Mouse (Mus musculus): Measurements from ENCODE around the gene Errfi1.
"Not testable (repeated sequence)": the region's sequence is repeated elsewhere in the genome, so short reads cannot be mapped to it uniquely, and the experiment has no call there.

The Errfi1 gene

DNA sequence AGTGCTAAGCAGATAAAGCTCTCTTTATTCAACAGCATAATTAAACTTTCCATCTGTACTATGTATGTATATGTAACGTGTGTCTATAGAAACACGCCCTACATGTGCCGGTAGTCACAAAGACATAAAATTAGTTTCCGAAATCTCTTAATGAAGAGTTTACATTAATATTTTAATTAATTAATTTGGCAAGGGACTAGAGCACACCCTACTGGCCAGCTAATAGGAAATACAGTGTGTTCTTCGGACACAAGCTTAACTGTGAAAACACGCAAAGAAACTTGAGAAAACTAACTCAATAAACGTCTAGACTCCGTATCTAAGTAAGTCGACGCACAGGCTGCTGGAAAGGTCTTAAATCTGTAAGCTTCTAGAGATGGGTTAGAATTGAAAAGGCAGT, 3.8 kb upstream of the Errfi1 start:
- DNase-seq (ENCODE audit: low spot score in 2 of 2), result no peak

- no peak for DNase-seq (ENCODE audit: low spot score in 2 of 2)
Observed at GRCm38 (mm10) chr4:150850893-150851292, 2.8 kb upstream of the Errfi1 start.

DNA sequence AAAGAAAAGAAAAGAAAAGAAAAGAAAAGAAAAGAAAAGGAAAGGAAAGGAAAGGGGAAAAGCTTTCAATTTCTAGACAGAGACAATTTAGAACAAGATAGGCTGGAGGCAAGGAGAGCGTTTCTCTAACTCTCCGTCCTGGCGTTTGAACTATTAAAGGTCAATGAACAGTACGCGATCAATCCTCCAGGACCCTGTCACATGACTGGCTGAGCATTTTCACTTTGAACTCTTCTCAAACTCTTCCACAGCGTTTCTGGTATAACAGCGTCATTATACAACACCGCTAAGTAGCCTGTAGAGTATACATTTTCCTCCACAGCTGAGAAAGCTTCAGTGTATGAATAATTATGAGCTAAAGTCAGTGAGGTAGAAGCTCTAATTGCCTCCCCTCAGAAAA, 1.7 kb upstream of the Errfi1 start:
- DNase-seq (ENCODE audit: low spot score in 2 of 2), result no peak

- no peak for DNase-seq (ENCODE audit: low spot score in 2 of 2)
Observed at GRCm38 (mm10) chr4:150852479-150852878, 1.2 kb upstream of the Errfi1 start.

- DNase-seq (ENCODE audit: low spot score in 2 of 2), result peak; percentile 80 to 95
Observed at GRCm38 (mm10) chr4:150854839-150855246, 1.1 kb downstream of the Errfi1 start.

DNA sequence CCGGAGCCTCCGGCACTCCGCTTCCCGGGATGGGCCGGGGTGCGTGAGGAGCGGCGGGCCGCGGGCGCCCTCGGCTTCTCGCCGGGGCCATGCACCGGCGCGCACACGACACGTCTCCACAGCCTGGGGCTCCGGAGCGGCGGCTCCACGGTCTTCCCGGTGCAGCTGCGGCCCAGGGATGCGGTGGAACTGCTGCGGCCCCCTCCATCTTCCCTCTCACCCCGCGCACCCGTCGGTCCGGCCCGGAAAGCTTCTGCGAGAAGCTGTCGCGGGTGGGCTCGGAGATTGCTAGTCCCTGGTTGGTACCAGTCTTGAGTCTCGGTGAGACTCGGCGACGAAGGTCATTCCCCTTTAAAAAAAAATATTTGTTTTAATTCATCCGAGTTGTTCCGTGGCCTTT, 1.6 kb downstream of the Errfi1 start:
- DNase-seq (ENCODE audit: low spot score in 2 of 2), result no peak

DNA sequence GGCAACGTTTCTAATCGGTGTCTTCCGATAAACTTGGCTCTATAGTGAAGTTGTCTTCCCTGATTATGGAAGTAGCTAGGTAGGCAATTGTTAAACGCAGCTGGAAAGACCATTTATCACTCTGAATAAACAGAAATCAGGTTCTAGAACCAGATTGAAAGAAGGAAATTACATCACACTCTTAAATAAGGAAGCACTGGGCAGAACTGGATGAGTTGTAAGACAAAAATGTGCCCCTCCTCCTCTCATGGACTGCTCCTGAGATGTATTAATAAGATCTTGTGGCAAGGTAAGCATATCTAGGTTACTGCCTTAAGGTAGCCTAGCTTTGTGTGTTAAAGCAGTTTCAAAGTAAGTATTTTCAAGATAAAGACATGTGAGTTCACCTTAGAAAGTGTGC, 6.8 kb downstream of the Errfi1 start:
- DNase-seq (ENCODE audit: low spot score in 2 of 2), result no peak

GRCm38 (mm10) chr4:150861161-150861560, 7.4 kb downstream of the Errfi1 start:
- DNase-seq (ENCODE audit: low spot score in 2 of 2), result no peak

DNA sequence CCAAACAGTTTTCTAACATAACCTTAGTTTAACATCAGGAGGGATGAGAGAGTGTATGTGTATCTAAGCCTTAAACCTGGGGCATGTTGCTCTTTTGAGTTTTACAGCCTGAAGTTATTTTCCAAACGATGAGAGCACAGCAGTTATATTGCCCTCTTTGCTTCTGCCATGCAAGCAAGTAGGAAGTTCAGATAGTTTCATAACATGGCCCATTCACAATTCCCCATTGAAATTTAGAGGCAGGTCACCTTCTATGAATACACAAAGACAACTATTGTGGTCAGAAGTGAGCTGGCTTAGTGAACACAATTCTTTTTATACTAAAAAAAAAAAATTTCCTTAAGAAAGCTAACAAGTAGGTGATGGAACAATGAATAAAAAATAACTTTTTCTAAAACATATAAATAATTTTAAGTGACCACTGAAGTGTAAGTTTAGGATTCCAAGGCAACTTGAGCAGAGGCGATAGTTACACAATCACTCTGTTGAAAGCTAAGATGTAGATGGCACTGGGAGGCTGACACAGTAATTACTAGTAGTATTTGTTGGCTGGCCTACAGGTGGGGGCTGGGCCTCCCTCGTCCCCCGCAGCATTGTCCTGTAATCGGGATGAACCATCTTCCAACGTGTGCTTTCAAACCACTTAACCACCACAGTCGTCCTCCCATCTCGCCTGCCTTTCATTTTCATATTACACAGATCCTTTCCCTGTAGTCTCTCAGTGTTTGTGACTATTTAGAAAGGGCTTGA, 9.1 kb downstream of the Errfi1 start:
- no peak for DNase-seq (ENCODE audit: low spot score in 2 of 2)

GRCm38 (mm10) chr4:150865371-150865770, 11.7 kb downstream of the Errfi1 start:
- no peak for DNase-seq (ENCODE audit: low spot score in 2 of 2)

DNA sequence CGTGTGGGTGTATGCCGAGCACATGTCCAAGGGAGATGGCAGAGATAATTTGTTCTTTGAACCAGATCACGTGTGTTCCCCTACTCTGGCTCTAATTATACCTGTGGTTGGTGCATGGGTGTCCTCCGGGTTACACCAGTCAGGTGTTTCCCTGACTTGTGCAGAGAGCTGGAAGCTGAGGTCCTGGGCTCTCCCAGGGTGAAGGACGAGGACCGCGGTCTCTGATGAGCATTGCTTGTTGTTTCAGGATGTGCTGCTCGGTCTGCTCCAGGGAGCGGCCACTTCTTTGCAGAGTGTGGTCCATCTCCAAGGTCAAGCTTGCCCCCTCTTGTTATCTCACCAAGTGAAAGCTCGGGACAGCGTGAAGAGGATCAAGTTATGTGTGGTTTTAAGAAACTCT, 12.3 kb downstream of the Errfi1 start:
- no peak for DNase-seq (ENCODE audit: low spot score in 2 of 2)

DNA sequence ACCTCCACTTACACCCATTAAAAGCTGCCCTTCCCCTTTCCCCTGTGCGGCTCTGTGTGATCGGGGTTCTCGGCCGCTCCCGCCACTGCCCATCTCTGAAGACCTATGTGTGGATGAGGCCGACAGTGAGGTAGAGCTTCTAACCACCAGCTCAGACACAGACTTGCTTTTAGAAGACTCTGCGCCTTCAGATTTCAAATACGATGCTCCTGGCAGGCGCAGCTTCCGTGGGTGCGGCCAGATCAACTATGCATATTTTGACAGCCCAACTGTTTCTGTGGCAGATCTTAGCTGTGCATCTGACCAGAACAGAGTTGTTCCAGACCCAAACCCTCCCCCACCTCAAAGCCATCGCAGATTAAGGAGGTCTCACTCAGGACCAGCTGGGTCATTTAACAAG, 12.8 kb downstream of the Errfi1 start:
- DNase-seq (ENCODE audit: low spot score in 2 of 2), result no peak

GRCm38 (mm10) chr4:150868161-150868560, 14.4 kb downstream of the Errfi1 start:
- no peak for DNase-seq (ENCODE audit: low spot score in 2 of 2)

GRCm38 (mm10) chr4:150868859-150869258, 15.1 kb downstream of the Errfi1 start:
- no peak for DNase-seq (ENCODE audit: low spot score in 2 of 2)

- DNase-seq (ENCODE audit: low spot score in 2 of 2), result no peak
Observed at GRCm38 (mm10) chr4:150869276-150870197, 15.8 kb downstream of the Errfi1 start.

- no peak for DNase-seq (ENCODE audit: low spot score in 2 of 2)
Observed at GRCm38 (mm10) chr4:150870963-150871391, 17.3 kb downstream of the Errfi1 start.

DNA sequence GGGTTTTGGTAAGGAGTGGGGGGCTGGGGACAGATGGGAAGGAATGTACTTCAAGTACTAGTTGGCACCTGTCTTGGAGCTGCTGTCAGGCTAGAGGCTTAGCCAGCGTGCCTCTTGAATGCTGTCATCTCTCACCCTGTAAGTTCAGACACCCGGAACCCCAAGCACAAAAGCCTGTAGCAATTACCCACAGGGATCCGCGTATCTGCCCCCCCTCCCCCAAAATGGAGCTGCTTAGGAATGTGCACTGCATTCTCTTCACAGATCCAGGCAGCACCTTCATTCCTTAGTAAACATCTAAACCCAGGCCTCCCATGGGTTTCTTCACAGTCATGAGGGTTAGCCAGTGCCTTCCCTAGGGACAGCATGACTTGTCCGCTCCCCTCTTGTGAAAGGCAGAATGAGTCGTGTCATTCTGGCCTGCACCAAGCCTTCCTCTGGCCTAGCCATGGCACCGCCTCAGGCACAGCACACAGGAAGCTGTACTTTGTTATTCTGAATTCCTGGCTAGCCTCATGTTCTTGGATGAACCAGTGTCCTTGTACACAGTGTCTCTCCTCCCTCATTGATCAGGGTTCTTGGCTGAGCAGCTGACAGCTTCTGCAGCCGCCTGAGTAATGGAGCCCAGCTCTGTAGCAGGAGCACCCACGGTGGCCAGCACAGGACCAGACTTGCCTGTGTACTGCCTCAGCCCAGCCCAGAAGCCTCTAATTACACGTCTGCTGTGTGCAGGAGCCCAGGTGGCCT, 17.8 kb downstream of the Errfi1 start:
- no peak for DNase-seq (ENCODE audit: low spot score in 2 of 2)

- peak in 1 of 2 experiments; percentile 49 for DNase-seq (ENCODE audit: low spot score in 2 of 2)
Observed at GRCm38 (mm10) chr4:150872139-150872651, 18.5 kb downstream of the Errfi1 start.

DNA sequence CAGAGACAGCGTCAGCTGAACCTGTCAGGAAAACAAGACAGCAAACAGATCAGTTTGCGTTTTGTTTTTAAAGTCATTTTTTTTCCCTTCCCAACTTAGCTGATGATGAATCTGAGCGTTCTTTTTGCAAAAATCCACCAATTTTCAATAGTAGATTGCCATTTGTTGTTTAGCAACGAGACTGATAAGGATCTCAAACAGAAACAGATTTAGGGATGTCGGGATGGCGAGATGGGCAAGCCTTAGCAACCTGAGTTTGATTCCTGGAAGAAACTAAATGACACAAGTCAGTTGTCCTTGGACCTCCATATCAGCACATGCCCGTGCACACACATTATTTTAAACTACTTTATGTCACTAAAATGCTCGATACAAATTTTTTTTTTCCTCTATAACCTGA, 19.0 kb downstream of the Errfi1 start:
- no peak for DNase-seq (ENCODE audit: low spot score in 2 of 2)

DNA sequence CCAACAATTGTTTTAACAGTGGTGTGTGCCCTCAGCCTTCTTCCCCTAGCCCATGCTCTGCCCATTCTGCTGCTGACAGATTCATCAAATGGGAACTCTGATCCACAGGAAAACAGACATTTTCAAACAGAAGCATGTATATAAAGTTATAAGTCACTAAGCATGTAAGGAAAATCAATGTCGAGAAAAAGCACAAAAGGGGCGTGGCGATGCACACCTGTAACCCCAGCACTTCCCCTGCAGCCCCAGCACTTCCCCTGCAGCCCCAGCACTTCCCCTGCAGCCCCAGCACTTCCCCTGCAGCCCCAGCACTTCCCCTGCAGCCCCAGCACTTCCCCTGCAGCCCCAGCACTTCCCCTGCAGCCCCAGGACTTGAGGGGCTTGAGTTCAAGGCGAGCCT, 20.7 kb downstream of the Errfi1 start:
- not testable (repeated sequence) for DNase-seq (ENCODE audit: low spot score in 2 of 2)

- no peak for DNase-seq (ENCODE audit: low spot score in 2 of 2)
Observed at GRCm38 (mm10) chr4:150875393-150875792, 21.7 kb downstream of the Errfi1 start.

DNA sequence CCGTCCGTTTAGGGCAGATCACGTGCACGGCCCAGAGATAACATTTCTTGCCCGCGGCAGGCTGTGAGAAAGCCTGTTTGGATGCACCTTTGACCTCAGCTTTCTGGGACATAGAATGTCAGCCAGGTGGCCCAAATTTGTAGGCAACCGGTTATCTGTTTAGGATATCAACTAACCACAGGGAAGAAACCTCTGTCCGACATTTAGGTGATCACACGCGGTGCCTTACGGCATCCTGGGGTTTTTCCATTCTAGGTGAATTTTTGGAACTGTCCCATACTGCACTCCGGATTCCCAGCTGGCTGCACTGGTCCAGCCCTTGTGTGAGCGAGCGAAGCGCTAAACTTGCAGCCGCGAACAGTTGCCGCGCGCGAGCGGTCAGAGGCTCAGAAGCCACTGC, 25.9 kb downstream of the Errfi1 start:
- no peak for DNase-seq (ENCODE audit: low spot score in 2 of 2)

Data from left cerebral cortex, adult 9 months (tissue).